Mouse (Mus musculus) lung, adult 2 months (tissue): Measurements from ENCODE around the gene Nudt6.

ENCODE experiments used
- CTCF ChIP-seq: fragments of 200-500 bp; IDR thresholded peaks from 2 replicates; pipeline ENCODE4 v1.5.1; 2011; ENCODE audit warnings: mild to moderate bottlenecking, low read length, control low read depth; ENCODE audit not compliant: insufficient read depth
- POLR2A ChIP-seq: fragments of 200-500 bp; IDR thresholded peaks from 2 replicates; pipeline ENCODE4 v1.6.1; 2011; ENCODE audit warnings: low read depth, mild to moderate bottlenecking, control low read depth, low read length, borderline replicate concordance; ENCODE audit errors: extremely low read depth

- TF ChIP-seq POLR2A = no peak
- TF ChIP-seq CTCF = 0 out of 2 replicates have a peak, but pooled peaks have one; percentile 3
Observed at GRCm38 (mm10) chr3:37468170-37468569, 48.2 kb upstream of the Nudt6 start.
